Mouse (Mus musculus) ES-E14 (cell line): ENCODE measurements around the gene Grk5. TPM values are rescaled to one million over a fixed set of nuclear protein-coding genes. Genes with fewer than 3 reads are reported as not detected.
A peak's percentile ranks its signal among the peaks of the same experiment; 100 is the strongest.

Experiments used
- DNase-seq: peaks from one replicate; pipeline ENCODE4 v3.0.0-alpha.2; 2013; ENCODE audit warnings: low read depth, low spot score
- H3K27ac ChIP-seq: 2 replicates; pipeline ENCODE4 v1.5.1; 2012; ENCODE audit warnings: low read depth, mild to moderate bottlenecking, low read length, moderate library complexity, mixed read lengths; ENCODE audit not compliant: poor library complexity, insufficient read depth, severe bottlenecking
- H3K36me3 ChIP-seq: 2 replicates; pipeline ENCODE4 v1.6.1; 2012; ENCODE audit warnings: mild to moderate bottlenecking, low read length, moderate library complexity, mixed read lengths; ENCODE audit not compliant: control insufficient read depth, poor library complexity, insufficient read depth, severe bottlenecking
- H3K4me1 ChIP-seq, 2 experiments: fragments of 150-350 bp in 1 of 2; sonication (generic) in 1 of 2; 2 replicates each; pipeline ENCODE4 v1.6.1; 2012; ENCODE audit warnings: low read length in 2 of 2, mild to moderate bottlenecking in 1 of 2, mixed read lengths in 1 of 2; ENCODE audit not compliant: control insufficient read depth in 2 of 2, insufficient read depth in 2 of 2, poor library complexity in 1 of 2
- H3K4me3 ChIP-seq, 2 experiments: fragments of 150-350 bp in 1 of 2; sonication (generic) in 1 of 2; 2 replicates each; pipeline ENCODE4 v1.5.1; 2012; ENCODE audit warnings: low read length in 2 of 2, low read depth in 1 of 2, mild to moderate bottlenecking in 1 of 2, mixed read lengths in 1 of 2; ENCODE audit not compliant: insufficient read depth in 1 of 2, poor library complexity in 1 of 2, severe bottlenecking in 1 of 2
- H3K9ac ChIP-seq: 2 replicates; pipeline ENCODE4 v1.6.1; 2012; ENCODE audit warnings: low read depth, mild to moderate bottlenecking, low read length, mixed read lengths; ENCODE audit not compliant: poor library complexity, insufficient read depth, severe bottlenecking
- H3K9me3 ChIP-seq: fragments of 150-350 bp; sonication (generic); 2 replicates; pipeline ENCODE4 v1.6.1; 2012; ENCODE audit warnings: low read depth, mild to moderate bottlenecking, low read length; ENCODE audit not compliant: control insufficient read depth, insufficient read depth
- CHD2 ChIP-seq: IDR thresholded peaks from 2 replicates; pipeline ENCODE4 v1.6.1; 2014; ENCODE audit warnings: mild to moderate bottlenecking, low read depth, low read length, inconsistent platforms
- HCFC1 ChIP-seq: IDR thresholded peaks from 2 replicates; pipeline ENCODE4 v1.6.1; 2012; ENCODE audit warnings: low read length, inconsistent platforms, borderline replicate concordance; ENCODE audit not compliant: insufficient read depth
- MAFK ChIP-seq: IDR thresholded peaks from 2 replicates; pipeline ENCODE4 v1.6.1; 2014; ENCODE audit warnings: mild to moderate bottlenecking, low read depth, low read length, inconsistent platforms; ENCODE audit not compliant: insufficient read depth
- ZC3H11A ChIP-seq: IDR thresholded peaks from 2 replicates; pipeline ENCODE4 v1.6.1; 2012; ENCODE audit warnings: low read depth, mild to moderate bottlenecking, inconsistent platforms, low read length, borderline replicate concordance
- ZNF384 ChIP-seq: IDR thresholded peaks from 2 replicates; pipeline ENCODE4 v1.6.1; 2012; ENCODE audit warnings: low read depth, low read length, inconsistent platforms
- in situ Hi-C, 2 experiments: fragments of 600-800 bp; cut with MboI; formaldehyde crosslinking; loops; one replicate each; pipeline ENCODE4 v1.15.1; 2025; ENCODE audit warnings: low sequenced_read_pairs in 2 of 2, inconsistent platforms in 1 of 2; ENCODE audit not compliant: unreplicated experiment in 2 of 2
- total RNA-seq: library from RNA; depleted of rRNA; stranded (reverse); fragments of 300-350 nt; gene quantifications from 2 replicates; pipeline ENCODE4 v1.2.3, GENCODE M21; 2012

Gene Grk5
- total RNA-seq, 1 experiment: 2.5 TPM

DNA sequence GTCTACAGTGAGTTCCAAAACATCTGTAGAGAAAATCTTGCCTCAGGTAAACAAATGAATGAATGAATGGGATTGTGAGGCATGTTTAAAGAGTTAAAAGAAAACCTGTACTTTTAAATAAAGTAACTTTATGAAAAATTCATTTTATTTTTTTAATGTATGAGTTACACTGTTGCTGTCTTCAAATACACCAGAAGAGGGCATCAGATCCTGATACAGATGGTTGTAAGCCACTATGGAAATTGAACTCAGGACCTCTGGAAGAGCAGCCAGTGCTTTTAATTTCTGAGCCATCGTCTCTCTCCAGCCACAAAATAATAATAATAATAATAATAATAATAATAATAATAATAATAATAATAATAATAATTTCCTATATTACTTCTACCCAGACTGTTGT is 19.1 kb upstream of the Grk5 start:
- in situ Hi-C loops: no loop called here
- Histone ChIP-seq H3K4me1 (no peaks in the 10 kb centered on the region), H3K9me3 (no peaks in the 10 kb centered on the region), H3K9ac (no peak overlapping the region), H3K36me3 (peaks cover 10% of the 10 kb centered on the region; the same call in 1 of the 2 replicates), H3K27ac (no peak overlapping the region), H3K4me3 (no peak overlapping the region)
- DNase-seq: no peak
- TF ChIP-seq MAFK (no peak), ZNF384 (no peak), CHD2 (no peak), ZC3H11A (no peak), HCFC1 (no peak)

DNA sequence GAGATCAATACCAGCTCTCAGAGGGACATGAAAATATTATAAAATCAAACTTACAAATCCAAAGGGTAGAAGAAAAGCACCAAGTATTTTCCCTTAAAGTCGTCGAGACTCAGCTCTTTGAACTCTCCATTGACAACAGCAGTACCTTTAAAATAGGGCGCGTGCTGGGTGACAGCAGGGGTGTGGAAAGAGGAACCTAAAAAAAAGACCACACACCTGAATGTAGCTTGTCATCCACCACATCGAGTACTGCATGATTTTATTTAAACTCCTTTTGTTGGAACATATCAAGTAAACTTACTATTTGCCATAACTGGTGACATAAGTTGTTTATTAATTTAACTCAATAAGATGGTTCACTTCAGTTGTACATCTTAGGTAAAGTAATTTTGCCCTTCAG is 18.2 kb upstream of the Grk5 start:
- no peak overlapping the region for H3K9ac ChIP-seq
- no peak overlapping the region for H3K4me3 ChIP-seq
- TF ChIP-seq MAFK (no peak), ZNF384 (no peak)
- no peaks in the 10 kb centered on the region for H3K9me3 ChIP-seq
- no peak overlapping the region for H3K27ac ChIP-seq
- no peak for DNase-seq
- in situ Hi-C loops: no loop called here
- H3K4me1 ChIP-seq: no peaks in the 10 kb centered on the region
- peaks cover 10% of the 10 kb centered on the region; the same call in 1 of the 2 replicates for H3K36me3 ChIP-seq

DNA sequence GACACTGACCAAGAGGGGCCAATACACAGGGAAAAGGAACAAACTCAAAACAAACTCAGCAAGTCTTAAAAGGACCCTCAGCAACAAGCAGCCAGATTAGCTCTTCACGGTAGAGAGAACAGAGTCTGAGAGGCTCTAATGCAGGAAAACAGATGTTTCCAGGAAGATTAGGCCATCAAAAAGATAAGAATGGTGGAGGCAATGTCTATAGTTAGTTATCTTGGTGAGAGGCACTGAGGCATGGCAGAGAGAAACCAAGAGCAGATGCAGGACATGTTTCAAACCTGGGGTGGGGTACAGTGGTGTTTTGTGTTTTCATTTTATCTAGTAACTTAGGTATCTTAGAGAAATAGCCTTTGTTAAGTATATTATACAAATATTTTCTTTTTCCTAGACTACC is 17.3 kb upstream of the Grk5 start:
- no peak for DNase-seq
- H3K9me3 ChIP-seq: no peaks in the 10 kb centered on the region
- H3K27ac ChIP-seq: no peak overlapping the region
- H3K4me1 ChIP-seq: peaks cover 0 to 2% of the 10 kb centered on the region in 2 experiments; a peak in 1 of 4 replicates
- no peak overlapping the region for H3K4me3 ChIP-seq
- in situ Hi-C loops: no loop called here
- no peak overlapping the region for H3K9ac ChIP-seq
- H3K36me3 ChIP-seq: peaks cover 10% of the 10 kb centered on the region; the same call in 1 of the 2 replicates
- no peak for TF ChIP-seq MAFK
- TF ChIP-seq CHD2: no peak
- no peak for TF ChIP-seq HCFC1
- TF ChIP-seq ZC3H11A: no peak
- TF ChIP-seq ZNF384: no peak

DNA sequence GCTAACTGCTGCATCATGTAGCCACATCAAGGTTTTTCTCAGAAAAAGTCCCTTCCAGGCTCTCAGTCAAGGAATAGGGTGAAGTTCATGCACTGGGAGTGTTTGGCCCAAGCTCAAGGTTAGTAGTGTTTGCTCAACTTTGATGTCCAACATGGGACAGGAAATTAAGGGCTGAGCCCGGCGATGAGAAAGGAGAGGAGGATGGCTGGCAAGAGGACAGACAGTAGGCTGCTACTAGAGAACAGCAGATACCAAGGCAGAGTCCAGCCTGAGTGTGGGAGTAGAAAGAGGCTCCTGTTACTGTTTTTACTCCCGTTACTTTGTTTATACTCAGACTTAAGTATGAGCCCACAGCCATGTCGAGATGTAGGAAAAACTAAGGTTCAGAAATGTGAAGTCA is 16.0 kb upstream of the Grk5 start:
- peaks cover 0 to 2% of the 10 kb centered on the region in 2 experiments; a peak in 1 of 4 replicates for H3K4me1 ChIP-seq
- TF ChIP-seq CHD2 (no peak), HCFC1 (no peak), MAFK (no peak), ZNF384 (no peak), ZC3H11A (no peak)
- in situ Hi-C loops: no loop called here
- no peak for DNase-seq
- H3K4me3 ChIP-seq: peak overlapping the region; percentile 78 to 99
- no peaks in the 10 kb centered on the region for H3K9me3 ChIP-seq
- H3K27ac ChIP-seq: no peak overlapping the region
- peak overlapping the region; percentile 95 for H3K9ac ChIP-seq
- peaks cover 5% of the 10 kb centered on the region; the same call in 1 of the 2 replicates for H3K36me3 ChIP-seq
